Mouse (Mus musculus): ENCODE measurements at regions not wholly inside any gene's neighbourhood (a gene's known extent, or its start where the extent isn't known, plus 50 kb on each side); places are given as distances from the start of the nearest gene placed in this dataset.
"Not testable (repeated sequence)": the region's sequence is repeated elsewhere in the genome, so short reads cannot be mapped to it uniquely, and the experiment has no call there.

GRCm38 (mm10) chr8:20812164-20812872 is 80.2 kb upstream of the Defb33 start:
- peak in 1 of 2 experiments; percentile 10 for DNase-seq

DNA sequence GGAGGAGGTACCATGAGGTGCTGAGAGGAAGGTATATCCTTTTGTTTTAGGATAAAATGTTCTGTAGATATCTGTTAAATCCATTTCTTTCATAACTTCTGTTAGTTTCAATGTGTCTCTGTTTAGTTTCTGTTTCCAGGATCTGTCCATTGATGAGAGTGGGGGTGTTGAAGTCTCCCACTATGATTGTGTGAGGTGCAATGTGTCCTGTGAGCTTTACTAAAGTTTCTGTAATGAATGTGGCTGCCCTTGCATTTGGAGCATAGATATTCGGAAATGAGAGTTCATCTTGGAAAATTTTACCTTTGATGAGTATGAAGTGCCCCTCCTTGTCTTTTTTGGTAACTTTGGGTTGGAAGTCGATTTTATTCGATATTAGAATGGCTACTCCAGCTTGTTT is 79.0 kb upstream of the Defb33 start:
- DNase-seq: peak in 1 of 2 experiments; percentile 17

DNA sequence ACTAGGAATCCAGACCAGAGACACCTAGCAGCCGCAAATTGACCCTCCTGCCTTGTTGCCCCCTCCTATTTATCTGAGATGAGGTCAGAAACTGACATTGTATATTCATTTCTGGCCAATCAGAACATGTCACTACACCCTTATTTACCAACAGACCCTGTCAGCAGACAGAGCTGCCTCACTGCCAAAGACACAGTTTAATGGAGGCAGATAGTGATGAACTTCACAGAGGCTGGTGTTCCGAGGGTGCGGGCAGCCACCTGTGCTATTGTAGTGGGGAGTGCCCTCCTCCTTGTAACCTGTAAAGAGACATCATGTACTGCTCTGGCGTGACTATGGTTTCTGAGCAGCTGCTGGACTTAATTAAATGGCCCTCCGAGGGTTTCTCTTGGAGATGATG is 70.0 kb upstream of the Defb33 start:
- DNase-seq: peak; percentile 21 to 44

DNA sequence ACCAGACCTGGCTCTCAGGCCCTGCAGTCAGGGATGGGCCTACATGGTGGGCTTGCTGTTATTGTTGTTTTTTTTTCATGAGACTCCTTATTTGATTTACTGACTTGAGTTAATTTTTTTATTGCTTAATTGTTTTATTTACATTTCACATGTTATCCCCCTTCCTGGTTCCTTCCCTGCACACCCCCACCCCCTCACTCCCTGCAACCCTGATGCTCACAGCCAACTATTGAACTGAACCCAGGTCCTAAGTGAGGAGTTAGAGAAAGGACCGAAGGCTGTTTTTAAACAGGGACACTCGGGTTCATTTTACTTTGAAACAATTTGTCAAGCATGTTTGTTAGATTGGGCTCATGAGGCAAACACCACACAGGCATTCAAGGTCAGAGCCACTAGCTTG is 69.2 kb upstream of the Defb33 start:
- DNase-seq: peak; percentile 8 to 16

- not testable (repeated sequence) for DNase-seq
These were observed 53.0 kb upstream of the Defb33 start for GRCm38 (mm10) chr8:20839481-20839880.
